Mouse (Mus musculus) lung, adult 18-20 months (tissue): ENCODE measurements around the gene Gm3646.

Experiments
- DNase-seq, 2 experiments: peaks; one replicate each; pipeline ENCODE4 v3.0.0; 2022; ENCODE audit warnings: mixed read lengths in 2 of 2

Gene Gm3646

GRCm38 (mm10) chr1:39779111-39779980 lies 25.8 kb downstream of the Gm3646 start:
- DNase-seq, result no peak

GRCm38 (mm10) chr1:39773991-39774729 lies 31.0 kb downstream of the Gm3646 start:
- no peak for DNase-seq

DNA sequence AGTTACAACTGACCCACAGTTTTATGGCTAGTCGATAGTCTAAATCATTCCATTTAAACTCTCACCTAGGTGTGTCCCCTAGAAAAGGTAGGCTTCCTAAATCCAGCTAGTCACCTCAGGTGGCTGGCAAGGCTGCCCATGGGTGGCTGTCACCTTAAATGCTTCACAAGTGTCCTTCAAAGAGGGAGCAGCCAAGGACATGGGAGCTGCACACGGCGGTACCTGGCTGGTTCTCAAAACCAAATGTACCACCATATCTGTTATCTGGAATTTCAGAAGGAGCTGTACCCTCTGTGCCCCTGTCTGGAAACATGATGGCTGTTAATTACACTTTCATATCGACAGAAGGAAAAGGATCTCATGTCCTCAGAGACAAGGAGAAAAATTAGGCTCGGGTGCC lies 31.6 kb downstream of the Gm3646 start:
- DNase-seq, result no peak

- DNase-seq, result peak in 1 of 2 experiments; percentile 30
These were observed 32.6 kb downstream of the Gm3646 start for GRCm38 (mm10) chr1:39772401-39773095.

DNA sequence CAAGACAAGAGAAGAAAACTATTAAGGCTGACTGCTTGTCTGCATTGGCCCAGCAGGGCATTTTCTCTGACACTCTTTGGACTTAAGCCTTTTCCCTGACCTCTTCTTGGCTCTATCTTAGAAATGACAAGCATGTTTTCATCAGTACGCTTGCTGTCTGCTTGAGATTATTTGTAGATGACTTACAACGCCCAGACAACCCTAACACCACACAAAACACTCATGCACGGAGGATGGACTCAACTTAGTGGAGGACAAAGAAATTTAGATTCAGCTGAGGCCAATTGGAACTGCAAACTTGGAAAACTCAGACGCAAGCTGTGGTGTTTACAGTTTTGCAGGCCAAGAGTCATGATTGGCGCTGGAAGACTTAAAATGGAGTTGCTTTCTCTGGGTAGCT lies 34.7 kb downstream of the Gm3646 start:
- DNase-seq, result peak in 1 of 2 experiments; percentile 14

DNA sequence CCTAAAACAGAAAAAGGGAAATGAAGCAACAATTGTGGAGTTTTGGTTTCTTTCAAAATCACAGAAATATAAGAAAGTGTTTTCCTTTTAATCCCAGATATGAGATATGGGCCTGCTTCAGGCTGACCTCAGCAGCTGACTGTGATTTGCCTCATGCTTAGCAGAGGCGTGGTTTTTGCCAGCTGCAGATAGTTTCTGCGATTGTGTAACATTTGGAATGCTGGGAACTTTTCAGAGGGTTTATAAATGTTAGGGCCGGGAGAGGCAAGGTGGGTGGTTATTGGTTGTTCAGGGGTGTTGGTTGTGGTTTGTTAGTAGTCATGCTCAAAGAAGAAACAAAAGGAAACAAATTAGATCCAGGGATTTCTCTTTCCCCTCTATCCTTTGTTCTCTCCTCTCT lies 37.1 kb downstream of the Gm3646 start:
- DNase-seq, result no peak

DNA sequence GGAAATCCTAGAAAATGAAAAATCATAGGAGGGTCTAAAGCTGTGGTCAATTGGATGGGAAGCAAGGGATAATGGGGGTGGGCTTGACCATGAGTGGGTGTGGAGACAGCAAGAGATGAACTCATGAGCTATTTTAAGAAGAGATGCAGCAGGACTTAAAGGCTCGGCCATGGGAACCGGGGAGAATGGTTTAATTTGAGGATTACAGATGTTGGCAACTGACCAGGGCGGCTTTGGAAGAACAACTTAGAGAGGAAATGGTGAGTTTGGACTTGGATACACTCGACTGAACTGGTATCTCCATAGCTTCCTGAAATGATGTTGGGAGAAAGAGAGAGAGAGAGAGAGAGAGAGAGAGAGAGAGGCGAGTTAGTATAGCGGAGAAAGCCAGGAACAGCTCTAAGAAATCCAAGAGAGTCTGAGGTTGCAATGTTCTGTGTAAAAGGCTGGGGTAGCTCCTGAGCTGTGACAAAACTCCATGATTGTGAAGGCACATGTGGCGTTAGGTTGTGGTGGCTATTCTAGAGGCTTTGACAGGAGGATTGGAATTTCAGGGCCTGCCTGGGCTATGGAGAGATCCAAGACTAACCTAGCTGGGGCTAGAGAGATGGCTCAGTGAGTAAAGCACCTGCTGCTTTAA lies 39.2 kb downstream of the Gm3646 start:
- DNase-seq, result no peak

- peak; percentile 75 to 81 for DNase-seq
These were observed 43.1 kb downstream of the Gm3646 start for GRCm38 (mm10) chr1:39762025-39762370.

DNA sequence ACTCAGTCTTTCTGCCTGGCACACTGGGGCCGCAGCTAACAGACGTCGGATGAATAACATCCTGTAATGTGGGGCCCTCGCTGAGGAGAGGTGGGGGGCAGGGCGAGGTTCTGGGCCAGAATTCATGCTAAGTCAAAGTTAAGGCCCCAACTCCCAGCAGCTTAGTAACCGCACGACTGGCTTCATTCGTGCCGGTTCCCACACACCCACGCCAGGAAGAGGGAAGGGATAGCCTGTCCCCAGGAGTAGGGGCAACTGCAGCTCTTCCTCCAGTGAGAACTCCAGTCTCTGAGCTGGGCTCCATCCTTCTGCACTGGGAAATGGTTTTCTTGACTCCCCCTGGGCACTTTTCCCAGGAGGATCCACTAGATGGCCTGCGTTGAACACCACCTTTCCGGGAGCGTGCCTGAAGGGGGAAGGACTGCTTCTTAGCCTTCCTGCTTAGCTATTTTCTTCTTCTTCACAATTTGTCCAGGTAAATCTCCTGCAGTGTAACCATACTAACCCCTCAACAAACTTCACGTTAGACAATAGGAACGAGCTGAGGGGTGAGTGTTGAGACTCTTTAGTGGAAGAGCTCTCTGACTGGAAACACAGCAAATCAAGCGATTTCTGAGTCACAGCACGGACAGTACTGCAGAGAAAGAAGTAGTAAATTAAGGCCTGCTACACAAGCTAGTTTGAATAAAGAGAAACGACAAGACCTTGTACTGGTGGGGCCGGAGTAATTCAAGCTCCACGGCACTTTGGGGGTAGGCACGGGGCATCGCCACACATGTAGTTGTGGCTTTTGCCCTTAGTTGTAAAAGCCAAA lies 43.7 kb downstream of the Gm3646 start:
- DNase-seq, result peak; percentile 66 to 71

GRCm38 (mm10) chr1:39760181-39760715 lies 44.9 kb downstream of the Gm3646 start:
- no peak for DNase-seq

DNA sequence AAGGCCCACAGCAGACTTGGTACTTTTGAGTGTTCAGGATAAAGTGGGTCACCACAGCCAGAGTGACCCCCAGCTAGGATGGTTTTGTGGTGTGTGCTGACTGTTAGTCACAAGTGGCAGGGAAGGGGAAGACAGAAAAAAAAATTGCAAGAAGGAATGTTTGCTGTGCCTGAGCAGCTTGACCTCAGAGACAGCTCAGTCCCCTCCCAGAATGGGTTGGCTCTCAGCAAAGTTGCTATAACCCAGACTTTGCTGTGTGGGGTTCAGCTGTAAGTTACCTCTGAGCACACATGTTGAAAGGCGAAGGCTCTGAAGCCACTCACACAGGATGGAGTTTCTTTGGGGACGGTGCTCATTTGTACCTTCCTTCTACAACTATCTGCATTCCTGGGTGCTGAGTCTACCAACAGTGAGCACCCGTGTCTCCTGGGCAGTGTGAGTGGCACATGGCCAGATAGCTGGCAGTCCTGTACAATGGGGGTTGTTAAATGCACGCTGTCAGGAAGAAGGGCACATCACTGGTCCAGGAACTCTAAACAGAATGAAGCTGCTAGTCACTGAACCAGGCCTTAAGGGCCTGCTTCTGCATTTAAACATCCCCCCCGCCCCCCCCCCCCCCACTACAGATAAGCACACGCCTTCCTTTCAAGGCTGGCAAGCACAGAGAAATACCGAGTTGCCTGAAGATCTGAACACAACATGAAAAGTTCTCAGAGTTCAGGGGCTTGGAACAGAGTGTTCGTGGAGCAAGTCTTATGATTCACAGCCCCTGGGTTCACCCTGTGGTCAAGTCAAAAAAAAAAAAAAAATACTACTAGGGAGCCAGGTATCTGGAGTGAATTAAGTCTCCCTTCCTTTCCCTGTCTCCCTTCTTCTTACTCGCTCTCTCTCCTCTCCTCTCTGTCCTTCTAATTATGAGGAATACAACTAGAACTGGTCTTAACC lies 45.6 kb downstream of the Gm3646 start:
- no peak for DNase-seq

GRCm38 (mm10) chr1:39758244-39758643 lies 46.9 kb downstream of the Gm3646 start:
- DNase-seq, result peak; percentile 33 to 37

GRCm38 (mm10) chr1:39756952-39757351 lies 48.2 kb downstream of the Gm3646 start:
- no peak for DNase-seq

GRCm38 (mm10) chr1:39754224-39754957 lies 50.7 kb downstream of the Gm3646 start:
- DNase-seq, result peak; percentile 27 to 34
